Mouse (Mus musculus) left cerebral cortex, postnatal 36 days (tissue): Measurements from ENCODE around the gene Rassf5. TPM values are rescaled to one million over a fixed set of nuclear protein-coding genes. Genes with fewer than 3 reads are reported as not detected.
"Not testable (repeated sequence)": the region's sequence is repeated elsewhere in the genome, so short reads cannot be mapped to it uniquely, and the experiment has no call there.

Experiments used
- DNase-seq, 2 experiments: peaks; one replicate each; pipeline ENCODE4 v3.0.0; 2021 to 2022; ENCODE audit warnings: low spot score in 2 of 2, mixed read lengths in 1 of 2
- intact Hi-C: fragments of 180-260 bp; cut with DNase I; formaldehyde crosslinking; loops from one replicate; pipeline ENCODE4 v1.15.1; 2025
- total RNA-seq, 2 experiments: library from RNA; stranded (reverse); gene quantifications; 2 replicates each; pipeline ENCODE4 v1.2.3; 2021

Gene Rassf5
- total RNA-seq, 2 experiments from 2014 or later = 24.6 to 31.7 TPM

DNA sequence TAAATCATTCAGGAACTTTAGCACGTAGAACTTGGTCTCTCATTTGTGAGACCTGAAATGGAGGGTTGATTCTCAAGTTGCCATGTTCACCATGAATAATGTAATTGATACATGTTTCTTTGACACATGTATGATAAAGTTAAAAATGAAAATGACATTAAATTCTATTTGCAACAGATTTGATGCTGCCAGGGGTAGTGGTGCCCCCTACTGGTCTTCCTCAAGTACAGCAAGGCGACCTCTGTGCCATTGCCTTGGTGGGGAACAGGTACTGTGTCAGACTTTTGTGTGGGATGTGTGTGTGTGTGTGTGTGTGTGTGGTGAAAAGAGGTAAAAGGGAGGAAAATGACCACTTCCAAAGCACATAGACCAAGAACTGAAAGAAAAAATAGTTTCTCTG, 89.6 kb downstream of the Rassf5 start:
- intact Hi-C loops = loop anchor here (1.0 kb wide), 1 partner anchor 39 kb away; no protein-coding TSS in a partner anchor
- no peak for DNase-seq

DNA sequence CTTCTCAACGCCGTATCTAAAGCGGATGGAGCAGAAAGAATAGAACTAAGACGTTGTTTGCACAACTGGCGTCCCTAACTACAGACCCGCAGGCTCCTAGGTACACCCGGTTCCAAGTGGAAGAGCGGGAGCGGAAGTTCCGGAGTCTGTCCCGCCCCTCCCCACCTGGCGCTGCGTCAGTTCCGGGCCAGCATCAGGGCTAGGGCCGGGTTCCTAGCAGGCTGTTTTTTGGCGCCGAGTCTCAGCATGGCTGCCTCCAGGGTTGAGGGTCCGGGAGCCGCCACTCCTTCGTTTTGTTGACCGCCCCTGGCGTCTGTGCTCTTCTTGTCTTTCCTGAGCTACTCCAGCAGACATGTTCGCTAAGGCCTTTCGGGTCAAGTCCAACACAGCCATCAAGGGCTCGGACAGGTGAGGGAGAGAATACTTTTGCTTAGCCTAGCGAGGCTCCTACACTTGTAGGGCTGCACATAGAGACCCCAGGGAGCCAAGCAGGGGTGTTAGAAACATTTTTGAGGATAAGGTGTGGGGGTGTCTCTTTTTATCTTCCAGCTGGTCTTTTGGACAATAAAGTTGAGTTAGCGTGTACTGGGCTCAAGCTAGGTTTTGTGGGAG, 91.9 kb downstream of the Rassf5 start, which contains the start of gene Eif2d:
Eif2d (plus strand) TSS at position 164 of the 612 bp plus-strand sequence.
- intact Hi-C loops = no loop called here
- DNase-seq = peak; percentile 85 to 88

DNA sequence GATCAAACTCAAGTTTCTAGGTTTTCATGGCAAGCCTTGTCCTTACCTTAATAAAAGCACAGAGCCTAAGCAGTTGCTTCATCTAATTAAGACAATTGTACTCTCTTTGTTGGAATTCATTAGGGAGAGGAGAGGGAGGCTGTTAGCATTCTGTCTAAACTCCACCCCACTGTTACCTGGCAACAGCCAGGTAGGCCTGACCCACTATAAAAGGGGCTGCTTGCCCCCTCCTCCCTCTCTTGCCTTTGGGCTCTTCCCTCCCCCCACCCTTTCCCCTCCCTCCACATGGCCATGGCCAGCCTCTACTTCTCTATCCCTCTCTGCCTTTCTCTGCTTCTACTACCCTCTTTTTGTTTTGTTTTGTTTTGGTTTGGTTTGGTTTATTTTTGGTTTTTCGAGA, 95.6 kb downstream of the Rassf5 start:
- intact Hi-C loops = no loop called here
- no peak for DNase-seq

DNA sequence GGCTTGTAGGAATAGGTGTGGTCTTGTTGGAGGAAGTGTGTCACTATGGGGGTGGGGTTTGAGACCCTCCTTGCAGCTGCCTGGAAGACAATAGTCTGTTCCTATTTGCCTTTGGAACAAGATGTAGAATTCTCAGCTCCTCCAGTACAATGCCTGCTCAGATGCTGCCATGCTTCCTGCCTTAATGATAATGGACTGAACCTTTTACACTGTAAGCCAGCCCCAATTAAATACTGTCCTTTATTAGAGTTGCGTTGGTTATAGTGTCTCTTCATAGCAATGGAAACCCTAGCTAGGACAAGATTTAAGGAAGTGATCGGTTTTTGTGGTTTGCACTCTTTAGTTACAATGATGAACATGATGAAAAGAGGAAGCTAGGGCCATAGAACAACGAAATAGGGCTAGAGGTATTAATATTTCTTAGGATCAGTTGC, 98.9 kb downstream of the Rassf5 start:
- intact Hi-C loops = no loop called here
- no peak for DNase-seq

DNA sequence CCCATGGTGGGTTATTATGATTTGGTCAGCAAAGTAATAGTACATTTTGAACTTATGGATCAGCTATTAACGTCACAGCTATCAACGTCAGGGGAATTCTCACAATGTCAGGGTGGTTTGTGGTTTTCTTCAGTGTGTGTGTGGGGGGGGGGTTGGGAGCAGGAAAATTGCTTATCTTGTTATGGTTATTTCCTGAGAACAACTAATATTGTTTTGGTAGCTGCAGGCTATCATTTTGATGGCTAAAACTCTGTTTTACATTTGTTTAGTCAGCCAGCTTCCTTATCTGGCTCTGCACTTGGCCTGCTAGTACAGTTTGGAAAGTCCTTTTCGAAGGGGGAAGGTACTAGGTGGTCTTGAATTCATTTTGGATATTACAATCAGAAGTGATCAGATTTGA, 99.8 kb downstream of the Rassf5 start:
- DNase-seq, intact Hi-C loops: not testable (repeated sequence)

DNA sequence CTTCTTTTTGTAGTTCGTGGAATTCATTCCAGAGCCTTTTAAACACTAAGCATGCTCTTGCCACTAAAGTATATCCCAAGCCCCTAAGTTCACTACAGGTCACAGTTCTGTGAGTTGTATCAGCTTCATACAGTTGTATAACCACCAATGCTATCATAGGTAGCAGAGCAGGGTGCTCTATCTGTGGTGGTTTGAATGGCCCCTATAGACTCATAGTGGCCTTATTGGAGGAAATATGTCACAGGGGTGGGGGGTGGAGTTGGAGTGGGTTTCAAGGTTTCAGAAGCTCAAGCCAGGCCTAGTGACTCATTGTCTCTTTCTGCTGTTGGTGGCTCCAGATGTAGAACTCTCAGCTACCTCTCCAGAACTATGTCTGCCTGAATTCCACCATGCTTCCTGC, 102.6 kb downstream of the Rassf5 start:
- DNase-seq = no peak
- intact Hi-C loops = no loop called here

DNA sequence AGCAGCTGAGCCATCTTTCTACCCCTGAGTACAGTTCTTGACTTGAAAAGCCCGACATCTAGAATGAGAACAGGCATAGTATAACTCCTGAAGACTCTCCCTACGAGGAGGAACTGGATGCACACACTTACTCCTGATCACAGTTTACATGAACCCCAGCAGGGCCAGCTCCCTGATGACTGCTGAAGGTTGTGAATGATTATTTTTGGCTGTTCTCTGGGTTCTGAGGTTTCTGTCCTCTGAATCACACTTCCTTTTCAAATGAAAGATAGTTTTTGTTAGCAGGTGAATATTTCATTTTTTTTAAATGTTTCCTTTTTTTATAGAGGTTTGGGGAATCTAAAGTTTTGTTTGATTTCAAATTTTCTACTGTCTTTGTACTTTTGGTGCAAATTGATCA, 103.6 kb downstream of the Rassf5 start:
- intact Hi-C loops = no loop called here
- no peak for DNase-seq

DNA sequence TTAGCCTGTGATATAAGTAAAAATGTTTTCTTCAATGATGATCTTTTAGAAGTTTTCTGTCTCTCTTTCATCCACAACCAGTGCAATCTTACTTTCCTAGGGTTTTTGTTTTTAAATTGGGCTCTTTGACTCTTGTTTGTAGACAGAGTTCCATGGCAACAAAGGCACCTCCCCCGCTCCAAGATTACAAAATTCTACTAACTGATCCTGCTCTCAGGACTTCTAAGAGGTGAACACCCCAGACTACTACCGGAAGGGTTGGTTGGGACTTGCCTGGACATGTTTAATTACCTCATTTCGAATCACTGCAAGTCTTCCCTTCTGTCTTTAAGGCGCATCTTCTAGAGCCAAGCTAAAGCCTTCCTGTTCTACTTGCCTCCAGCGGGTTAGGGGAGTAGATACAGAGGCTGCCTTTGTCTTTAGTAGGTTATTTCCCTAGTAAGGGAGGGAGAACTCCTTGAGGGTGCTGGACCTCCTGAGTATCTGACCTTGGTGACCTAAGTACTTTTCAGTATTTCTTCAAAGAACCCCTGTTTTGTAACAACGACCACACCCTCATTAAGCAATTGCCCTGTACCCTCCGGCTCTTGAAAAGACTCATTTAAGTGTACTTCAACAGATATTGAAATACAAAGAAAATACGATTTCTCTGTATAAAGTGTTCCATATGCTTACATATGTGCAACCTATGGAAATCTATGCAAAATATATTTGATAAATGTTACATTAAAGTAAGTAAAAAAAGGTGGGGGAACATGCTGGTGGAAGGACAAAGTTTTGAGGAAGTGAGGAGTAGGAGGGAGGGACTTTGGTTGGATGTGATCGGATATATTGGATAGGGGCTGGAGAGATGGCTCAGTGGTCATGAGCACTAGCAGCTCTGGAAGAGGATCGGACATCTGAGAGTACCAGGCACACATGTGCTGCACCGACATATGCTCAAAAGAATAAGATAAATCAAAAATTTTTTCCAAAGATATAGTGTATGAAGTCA, 105.7 kb downstream of the Rassf5 start:
- DNase-seq = no peak

DNA sequence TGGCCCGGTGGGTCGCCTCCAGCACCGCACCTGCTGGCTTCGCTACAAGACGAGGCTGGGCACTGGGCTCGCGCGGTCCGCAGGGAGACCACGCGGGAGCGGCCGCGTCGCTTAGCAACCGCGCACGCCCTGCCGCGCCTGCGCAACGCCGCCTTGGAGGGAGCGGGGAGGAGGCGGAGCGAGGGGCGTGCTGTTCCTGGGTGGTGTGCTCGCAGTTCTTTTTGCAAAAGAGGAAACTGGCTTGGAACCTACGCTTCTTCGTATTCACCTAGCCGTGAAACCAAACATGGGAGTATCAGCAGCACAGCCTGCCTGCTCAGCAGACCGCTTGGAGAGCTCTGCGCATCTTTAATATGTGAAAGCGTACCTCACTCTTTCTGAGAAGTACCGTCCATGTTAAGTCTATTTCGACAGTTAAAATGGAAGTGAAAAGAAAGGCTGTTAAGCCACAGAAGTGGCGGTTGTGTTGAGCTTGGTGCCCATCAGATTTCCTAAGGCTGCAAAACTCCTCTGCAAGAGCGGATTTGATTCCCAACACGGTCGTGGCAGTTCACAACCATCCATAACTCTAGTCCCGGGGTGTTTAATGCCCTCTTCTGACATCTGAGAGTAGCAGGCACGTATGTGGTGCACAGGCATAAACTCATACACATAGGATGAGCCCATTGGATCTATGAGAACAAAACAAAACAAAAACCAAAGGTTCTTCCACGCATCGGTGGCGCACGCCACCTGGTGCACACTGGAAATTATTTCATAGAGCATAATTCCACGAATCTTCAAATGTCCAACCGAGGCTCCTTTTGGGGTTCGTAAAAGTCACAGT, 106.7 kb downstream of the Rassf5 start, which contains the start of gene Dyrk3:
Dyrk3 (minus strand) TSS at position 150 of the 826 bp plus-strand sequence.
- intact Hi-C loops = loop anchor here (2.0 to 10.0 kb wide), 2 partner anchors 22 to 264 kb away; no protein-coding TSS in a partner anchor
- DNase-seq = peak; percentile 91 to 95

More for the DNA sequence above, 105.7 kb downstream of the Rassf5 start:
- intact Hi-C loops = loop anchor here (2.0 to 10.0 kb wide), 2 partner anchors 23 to 265 kb away; no protein-coding TSS in a partner anchor

DNA sequence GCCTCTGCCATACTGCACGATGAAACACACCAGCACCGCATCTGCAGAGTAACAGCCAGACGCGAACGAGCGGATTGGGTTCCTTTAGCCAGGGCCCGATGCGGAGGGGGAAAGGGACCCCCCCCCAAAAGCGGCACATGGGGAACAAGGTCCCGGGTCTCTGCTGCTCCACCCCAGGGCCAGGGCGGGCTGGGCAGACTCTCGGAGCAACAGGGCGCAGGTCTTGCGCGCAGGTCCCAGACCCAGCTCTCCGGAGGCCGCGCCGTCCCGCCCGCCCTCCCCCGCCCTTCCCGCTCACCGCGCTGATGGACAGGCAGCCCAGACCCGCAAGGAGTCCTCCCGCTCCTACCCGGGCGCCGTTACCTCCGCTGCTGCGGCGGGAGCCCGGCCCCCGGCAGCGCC, 107.3 kb downstream of the Rassf5 start:
- intact Hi-C loops = loop anchor here (2.0 to 10.0 kb wide), 2 partner anchors 21 to 263 kb away; no protein-coding TSS in a partner anchor
- DNase-seq = peak in 1 of 2 experiments; percentile 23

DNA sequence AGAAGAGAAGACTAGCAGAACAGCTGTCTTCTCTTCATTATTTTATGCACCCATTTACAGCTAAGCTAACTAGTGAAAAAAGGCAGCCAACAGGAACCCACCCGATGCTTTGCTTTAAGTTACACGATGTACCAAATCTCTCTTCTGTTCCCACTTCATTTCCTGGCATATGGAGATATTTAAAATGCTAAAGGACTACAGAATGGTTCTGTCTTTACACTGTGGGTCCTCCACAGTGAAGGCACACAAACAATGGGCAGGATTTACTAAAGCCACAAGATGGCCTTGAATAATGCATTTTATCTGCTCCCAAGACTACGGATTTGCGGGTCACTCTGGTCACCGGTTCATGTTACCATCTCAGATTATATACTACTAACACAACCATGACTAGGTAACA, 107.9 kb downstream of the Rassf5 start:
- intact Hi-C loops = loop anchor here (10.0 kb wide), 1 partner anchor 262 kb away; no protein-coding TSS in a partner anchor
- DNase-seq = no peak

DNA sequence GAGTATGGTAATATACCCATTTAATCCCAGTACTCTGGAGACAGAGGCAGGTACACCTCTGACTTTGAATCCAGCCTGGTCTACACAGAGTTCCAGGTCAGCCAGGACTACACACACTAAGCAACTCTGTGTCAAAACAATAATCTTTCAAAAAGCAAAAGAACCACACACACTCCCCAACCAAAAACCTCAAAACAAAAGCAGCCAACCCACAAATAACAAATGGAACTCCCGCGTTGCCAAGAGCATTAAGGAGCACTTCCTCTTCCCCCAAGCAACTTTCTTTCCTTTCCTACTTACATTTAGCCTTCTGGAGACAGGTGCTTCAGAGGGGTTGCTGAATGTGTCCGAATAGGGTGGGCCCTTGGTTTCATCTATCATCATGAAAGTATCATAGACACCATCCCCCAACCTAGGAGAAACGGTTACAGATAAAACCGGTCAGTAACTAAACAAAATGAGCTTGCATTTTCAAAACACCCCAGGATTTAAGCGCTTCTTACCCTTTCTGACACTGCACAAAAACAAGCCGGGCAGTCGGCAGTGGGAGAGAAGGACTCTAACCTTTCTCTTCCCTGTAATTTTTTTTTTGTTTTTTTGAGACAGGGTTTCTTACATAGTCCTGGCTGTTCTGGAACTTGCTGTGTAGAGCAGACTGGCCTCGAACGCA, 109.0 kb downstream of the Rassf5 start:
- intact Hi-C loops = loop anchor here (10.0 kb wide), 1 partner anchor 261 kb away; no protein-coding TSS in a partner anchor
- DNase-seq = no peak

DNA sequence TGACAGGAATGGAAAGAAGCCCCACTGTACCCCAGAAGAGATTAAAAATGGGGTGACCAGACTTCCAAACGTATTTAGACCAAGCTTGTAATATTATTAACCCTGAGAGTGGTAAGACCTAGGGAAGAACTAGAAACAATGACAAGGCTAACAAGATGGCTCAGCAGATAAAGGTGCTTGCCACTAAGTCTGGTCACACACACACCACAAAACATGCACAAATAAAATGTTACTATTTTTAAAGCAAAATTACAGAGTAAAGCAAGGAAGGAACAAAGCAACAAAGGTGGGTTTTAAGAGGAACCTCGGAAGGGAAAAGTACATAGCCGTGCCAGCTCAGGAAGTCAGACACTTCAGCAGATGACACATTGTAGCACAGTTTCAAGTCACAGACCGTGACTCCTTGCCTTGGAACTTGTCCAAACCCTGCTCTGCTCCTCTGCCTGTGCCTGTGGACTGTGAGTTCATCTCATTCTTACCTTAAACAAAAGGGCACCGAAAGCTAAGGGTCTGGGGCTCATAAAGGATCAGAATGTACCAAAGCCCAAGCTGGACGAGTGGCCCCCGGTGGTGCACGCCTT, 110.0 kb downstream of the Rassf5 start:
- intact Hi-C loops = loop anchor here (10.0 kb wide), 1 partner anchor 260 kb away; no protein-coding TSS in a partner anchor
- no peak for DNase-seq

DNA sequence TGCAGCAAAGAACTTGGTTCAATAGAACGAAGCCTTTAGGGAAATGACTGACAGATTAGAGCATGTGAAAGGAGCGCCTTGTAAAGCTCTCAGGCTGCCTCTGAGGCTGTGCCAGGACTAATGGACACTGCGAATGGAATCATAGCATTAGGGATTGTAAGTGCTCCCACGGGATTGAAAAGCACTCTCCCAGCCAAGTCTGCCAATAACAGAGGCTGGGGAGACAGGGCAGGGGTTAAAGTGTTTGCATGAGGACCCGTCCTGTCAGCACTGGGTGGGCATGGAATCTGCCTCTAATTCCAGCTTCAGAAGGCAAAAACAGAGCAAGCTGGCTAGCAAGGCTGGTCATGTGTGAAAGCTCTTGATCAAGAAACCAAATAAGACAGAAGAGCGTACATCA, 110.8 kb downstream of the Rassf5 start:
- intact Hi-C loops = loop anchor here (10.0 kb wide), 1 partner anchor 259 kb away; no protein-coding TSS in a partner anchor
- DNase-seq = no peak
